Mouse (Mus musculus): ENCODE measurements around the gene Apbb2. TPM values are rescaled to one million over a fixed set of nuclear protein-coding genes. Genes with fewer than 3 reads are reported as not detected.
A peak's percentile ranks its signal among the peaks of the same experiment; 100 is the strongest.

Apbb2 gene
- total and polyA plus RNA-seq, 3 experiments = 0.34 to 0.40 (median 0.34) TPM

DNA sequence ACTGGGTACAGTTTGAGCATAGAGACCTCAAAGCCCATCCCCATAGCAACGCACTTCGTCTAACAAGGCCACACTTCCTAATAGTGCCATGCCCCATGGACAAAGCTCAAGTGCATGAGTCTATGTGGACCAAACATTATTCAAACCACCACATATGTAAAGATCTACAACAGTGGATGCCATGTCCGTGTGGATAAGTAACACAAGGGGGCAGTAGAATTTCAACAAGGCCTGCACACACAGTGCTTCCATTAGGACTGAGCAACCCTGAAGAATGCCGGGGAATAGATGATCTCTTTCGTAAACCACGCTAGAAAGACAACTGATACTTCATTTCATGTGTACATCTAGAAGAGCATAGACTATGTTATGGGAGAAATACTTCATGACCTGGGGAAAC is 337.8 kb downstream of the Apbb2 start:
- no peak overlapping the region for H3K27ac ChIP-seq (ENCODE audit: insufficient read depth, low read depth)
- peak; percentile 18 for DNase-seq (ENCODE audit: extremely low read depth)
- H3K9ac ChIP-seq (ENCODE audit: insufficient read depth, low read depth) = no peak overlapping the region
- H3K9me3 ChIP-seq (replicated peaks; ENCODE audit: low read length) = peaks cover 2% of the 10 kb centered on the region
- TF ChIP-seq MEF2A (IDR thresholded peaks at IDR 0.05; ENCODE audit: borderline replicate concordance, low read depth, low read length) = no peak
- TF ChIP-seq RAD21 (IDR thresholded peaks at IDR 0.05; ENCODE audit: low read depth, low read length) = peak; percentile 73
- TF ChIP-seq CTCF (conservative IDR thresholded peaks at IDR 0.05 in 1 of 2, IDR thresholded peaks at IDR 0.05 in 1 of 2; ENCODE audit: low read depth in 2 of 2, low read length in 2 of 2) = peak; percentile 15 to 82; a peak in 2 of 4 replicates
- no peak for TF ChIP-seq JUND (conservative IDR thresholded peaks at IDR 0.05; ENCODE audit: low read depth, low read length)
- no peak for TF ChIP-seq SIN3A (IDR thresholded peaks at IDR 0.05; ENCODE audit: low read length)
- no peak for TF ChIP-seq IRF4 (IDR thresholded peaks at IDR 0.05; ENCODE audit: low read depth, low read length)
- no peak for TF ChIP-seq ELF1 (IDR thresholded peaks at IDR 0.05; ENCODE audit: low read depth, low read length)
- no peak for TF ChIP-seq TCF12 (IDR thresholded peaks at IDR 0.05; ENCODE audit: low read depth, low read length)
- TF ChIP-seq JUN (IDR thresholded peaks at IDR 0.05; ENCODE audit: insufficient read depth, low read depth, low read length) = no peak
- peak; percentile 68 for TF ChIP-seq SMC3 (IDR thresholded peaks at IDR 0.05; ENCODE audit: low read depth, low read length)
- H3K36me3 ChIP-seq (replicated peaks in 1 of 2; ENCODE audit: control insufficient read depth in 1 of 2, insufficient read depth in 1 of 2, low read length in 1 of 2) = no peaks in the 10 kb centered on the region
- dilution Hi-C loops (cut with MboI; ENCODE audit: extremely low pct_ligation_motif_present, extremely low pct_unique_long_range_greater_than_20kb, low sequenced_read_pairs) = no loop called here
- H3K4me1 ChIP-seq (ENCODE audit: control insufficient read depth in 1 of 2, insufficient read depth in 2 of 2) = peaks cover 0 to 6% of the 10 kb centered on the region in 2 experiments; a peak in 2 of 4 replicates
- no peaks in the 10 kb centered on the region for H3K79me2 ChIP-seq (replicated peaks; ENCODE audit: control insufficient read depth, extremely low read depth, insufficient read depth, poor library complexity, severe bottlenecking)
- H3K27me3 ChIP-seq (replicated peaks) = no peaks in the 10 kb centered on the region
- no peak overlapping the region for H3K4me2 ChIP-seq (ENCODE audit: insufficient read depth, low read depth, poor library complexity, severe bottlenecking)
- in situ Hi-C loops (cut with MboI; ENCODE audit: low pct_ligation_motif_present, low pct_unique_long_range_greater_than_20kb, low sequenced_read_pairs) = loop anchor here (10.0 kb wide), 1 partner anchor 94 kb away; no protein-coding TSS in a partner anchor
- H3K4me3 ChIP-seq (replicated peaks in 1 of 3; ENCODE audit: low read depth in 2 of 3, low read length in 2 of 3, poor library complexity in 1 of 3) = no peak overlapping the region

DNA sequence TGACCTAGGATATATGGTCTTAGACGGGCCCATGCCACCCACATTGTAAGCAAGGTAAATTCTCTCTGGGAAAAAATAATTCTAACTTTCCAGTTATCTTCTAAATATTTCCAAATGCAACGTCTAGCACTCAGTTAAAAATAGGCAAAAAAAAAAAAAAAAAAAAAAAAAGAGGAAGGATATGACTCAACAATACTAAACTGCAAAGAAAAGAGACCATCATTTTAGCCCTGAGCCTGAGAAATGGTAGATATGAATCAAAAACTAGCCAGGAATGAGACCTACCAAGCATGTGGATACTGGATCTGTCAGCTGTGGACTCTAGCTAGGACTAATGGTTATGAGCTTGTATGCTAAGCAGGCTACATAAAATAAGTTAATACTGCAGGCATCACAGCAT is 338.9 kb downstream of the Apbb2 start:
- peaks cover 0 to 6% of the 10 kb centered on the region in 2 experiments; a peak in 2 of 4 replicates for H3K4me1 ChIP-seq (ENCODE audit: control insufficient read depth in 1 of 2, insufficient read depth in 2 of 2)
- H3K36me3 ChIP-seq (replicated peaks in 1 of 2; ENCODE audit: control insufficient read depth in 1 of 2, insufficient read depth in 1 of 2, low read length in 1 of 2) = no peaks in the 10 kb centered on the region
- no peaks in the 10 kb centered on the region for H3K27me3 ChIP-seq (replicated peaks)
- in situ Hi-C loops (cut with MboI; ENCODE audit: low pct_ligation_motif_present, low pct_unique_long_range_greater_than_20kb, low sequenced_read_pairs) (loop anchor here (10.0 kb wide), 1 partner anchor 95 kb away; no protein-coding TSS in a partner anchor), dilution Hi-C loops (cut with MboI; ENCODE audit: extremely low pct_ligation_motif_present, extremely low pct_unique_long_range_greater_than_20kb, low sequenced_read_pairs) (no loop called here)
- H3K9ac ChIP-seq (ENCODE audit: insufficient read depth, low read depth) = no peak overlapping the region
- H3K79me2 ChIP-seq (replicated peaks; ENCODE audit: control insufficient read depth, extremely low read depth, insufficient read depth, poor library complexity, severe bottlenecking) = no peaks in the 10 kb centered on the region
- H3K4me3 ChIP-seq (replicated peaks in 1 of 3; ENCODE audit: low read depth in 2 of 3, low read length in 2 of 3, poor library complexity in 1 of 3) = no peak overlapping the region
- H3K4me2 ChIP-seq (ENCODE audit: insufficient read depth, low read depth, poor library complexity, severe bottlenecking) = no peak overlapping the region
- TF ChIP-seq ZNF384 (IDR thresholded peaks at IDR 0.05; ENCODE audit: low read depth, low read length) (peak; percentile 88), CTCF (conservative IDR thresholded peaks at IDR 0.05 in 1 of 2, IDR thresholded peaks at IDR 0.05 in 1 of 2; ENCODE audit: low read depth in 2 of 2, low read length in 2 of 2) (no peak), SIN3A (IDR thresholded peaks at IDR 0.05; ENCODE audit: low read length) (no peak), MAFK (IDR thresholded peaks at IDR 0.05; ENCODE audit: insufficient replicate concordance, low read length) (no peak)
- peak; percentile 6 for DNase-seq (ENCODE audit: extremely low read depth)
- H3K27ac ChIP-seq (ENCODE audit: insufficient read depth, low read depth) = no peak overlapping the region
- no peaks in the 10 kb centered on the region for H3K9me3 ChIP-seq (replicated peaks; ENCODE audit: low read length)

DNA sequence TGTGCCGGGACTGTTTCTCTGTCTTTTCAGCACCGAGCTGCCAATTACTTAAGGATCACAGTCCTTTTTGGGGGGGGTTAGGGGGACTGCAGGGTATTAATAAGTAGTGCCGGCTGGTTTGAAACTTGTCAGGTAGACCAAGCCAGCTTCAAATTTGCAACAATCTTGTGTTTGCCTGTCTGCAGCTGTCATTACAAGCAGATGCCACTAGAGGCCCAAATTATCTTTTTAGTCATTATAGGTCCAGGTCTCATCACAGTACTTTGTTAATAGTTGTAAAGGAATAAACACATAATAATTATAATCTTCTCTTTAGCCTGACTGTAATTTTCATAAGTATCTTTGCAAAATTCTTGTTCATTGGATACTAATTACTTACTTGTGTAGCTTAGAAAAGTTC is 344.2 kb downstream of the Apbb2 start:
- peak; percentile 15 for TF ChIP-seq RAD21 (IDR thresholded peaks at IDR 0.05; ENCODE audit: low read depth, low read length)
- peak; percentile 20; the same call in 1 of the 2 replicates for TF ChIP-seq SMC3 (IDR thresholded peaks at IDR 0.05; ENCODE audit: low read depth, low read length)
- TF ChIP-seq TCF12 (IDR thresholded peaks at IDR 0.05; ENCODE audit: low read depth, low read length) = no peak
- peak; percentile 54 to 55; a peak in 3 of 4 replicates for TF ChIP-seq CTCF (conservative IDR thresholded peaks at IDR 0.05 in 1 of 2, IDR thresholded peaks at IDR 0.05 in 1 of 2; ENCODE audit: low read depth in 2 of 2, low read length in 2 of 2)
- dilution Hi-C loops (cut with MboI; ENCODE audit: extremely low pct_ligation_motif_present, extremely low pct_unique_long_range_greater_than_20kb, low sequenced_read_pairs) (no loop called here), in situ Hi-C loops (cut with MboI; ENCODE audit: low pct_ligation_motif_present, low pct_unique_long_range_greater_than_20kb, low sequenced_read_pairs) (no loop called here)
- no peak overlapping the region for H3K4me2 ChIP-seq (ENCODE audit: insufficient read depth, low read depth, poor library complexity, severe bottlenecking)
- no peaks in the 10 kb centered on the region for H3K9me3 ChIP-seq (replicated peaks; ENCODE audit: low read length)
- no peak overlapping the region for H3K4me3 ChIP-seq (replicated peaks in 1 of 3; ENCODE audit: low read depth in 2 of 3, low read length in 2 of 3, poor library complexity in 1 of 3)
- H3K4me1 ChIP-seq (ENCODE audit: control insufficient read depth in 1 of 2, insufficient read depth in 2 of 2) = no peaks in the 10 kb centered on the region; a peak in 1 of 4 replicates
- no peaks in the 10 kb centered on the region for H3K79me2 ChIP-seq (replicated peaks; ENCODE audit: control insufficient read depth, extremely low read depth, insufficient read depth, poor library complexity, severe bottlenecking)
- no peaks in the 10 kb centered on the region for H3K27me3 ChIP-seq (replicated peaks)
- H3K27ac ChIP-seq (ENCODE audit: insufficient read depth, low read depth) = no peak overlapping the region
- no peak for DNase-seq (ENCODE audit: extremely low read depth)
- no peak overlapping the region for H3K9ac ChIP-seq (ENCODE audit: insufficient read depth, low read depth)
- no peaks in the 10 kb centered on the region for H3K36me3 ChIP-seq (replicated peaks in 1 of 2; ENCODE audit: control insufficient read depth in 1 of 2, insufficient read depth in 1 of 2, low read length in 1 of 2)

All from CH12.LX (cell line).